Mouse (Mus musculus) layer of hippocampus, postnatal 14 days (tissue): ENCODE results near the gene Hdgf. TPM values are rescaled to one million over a fixed set of nuclear protein-coding genes. Genes with fewer than 3 reads are reported as not detected.

Source experiments
- DNase-seq, 2 experiments: peaks; one replicate each; pipeline ENCODE4 v3.0.0; 2021 to 2022; ENCODE audit warnings: low spot score in 2 of 2, mixed read lengths in 1 of 2
- total RNA-seq, 2 experiments: library from RNA; stranded (reverse); gene quantifications; 2 replicates each; pipeline ENCODE4 v1.2.3; 2021

Gene Hdgf
- total RNA-seq, 2 experiments from 2014 or later: 119 to 122 TPM

GRCm38 (mm10) chr3:87944838-87945600 is 38.9 kb downstream of the Hdgf start:
- no peak for DNase-seq

- no peak for DNase-seq
Measured at GRCm38 (mm10) chr3:87945781-87946540, 39.8 kb downstream of the Hdgf start.

DNA sequence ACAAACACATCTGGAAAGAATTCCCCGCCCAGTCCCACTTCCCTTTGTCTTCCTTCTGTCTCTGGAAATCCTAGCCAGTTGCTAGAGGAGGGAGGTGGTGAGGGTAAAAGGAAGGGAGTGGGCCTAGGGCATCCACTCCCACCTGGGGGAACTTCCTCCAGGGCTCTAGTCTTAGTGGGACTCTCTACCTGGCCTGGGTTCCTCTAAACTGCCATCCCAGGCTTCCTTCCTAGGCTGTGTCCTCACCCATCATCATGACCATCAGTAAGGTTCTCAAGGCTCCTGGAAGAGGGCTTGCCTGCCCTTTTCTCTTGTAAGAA is 40.4 kb downstream of the Hdgf start:
- no peak for DNase-seq

GRCm38 (mm10) chr3:87947056-87947810 is 41.1 kb downstream of the Hdgf start:
- DNase-seq: no peak

- no peak for DNase-seq
Measured at GRCm38 (mm10) chr3:87947811-87948199, 41.7 kb downstream of the Hdgf start.

GRCm38 (mm10) chr3:87948378-87949265 is 42.5 kb downstream of the Hdgf start, which contains the start of gene Crabp2:
Gene Crabp2 (plus strand): TSS chr3:87948666.
- no peak for DNase-seq

DNA sequence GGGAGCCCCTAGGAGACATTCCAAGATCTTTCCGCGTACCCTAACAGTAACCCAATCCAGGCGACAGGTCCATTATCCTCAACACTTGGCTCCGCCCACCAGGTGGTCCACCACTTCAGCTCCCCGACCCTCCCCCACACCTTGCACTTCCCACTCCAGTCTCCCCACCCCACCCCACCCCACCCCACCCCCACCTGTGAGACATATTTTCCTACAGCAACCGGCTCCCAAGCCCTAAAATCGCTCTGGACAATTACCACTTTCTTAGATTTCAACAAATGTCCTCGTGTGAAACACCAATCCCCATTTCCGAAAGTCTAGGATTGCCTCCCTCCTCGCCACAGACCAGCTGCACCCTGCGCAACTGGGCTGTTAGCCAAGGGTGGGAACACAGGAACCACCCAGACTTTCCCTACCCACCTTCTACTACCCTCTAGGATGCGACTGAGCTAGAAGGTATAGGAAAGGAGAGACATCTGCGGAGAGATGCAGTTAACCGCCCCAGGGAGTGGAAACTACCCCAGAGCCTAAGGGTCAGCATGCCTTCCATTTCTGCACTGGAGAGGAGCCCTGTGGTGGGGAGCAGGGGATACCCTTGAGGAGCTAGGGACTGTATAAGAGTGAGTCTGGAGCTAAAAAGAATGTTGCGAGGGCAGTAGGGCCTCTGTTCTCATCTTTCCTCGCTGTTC is 43.3 kb downstream of the Hdgf start:
- no peak for DNase-seq

- no peak for DNase-seq
Measured at GRCm38 (mm10) chr3:87949955-87950515, 43.9 kb downstream of the Hdgf start.

- no peak for DNase-seq
Measured at GRCm38 (mm10) chr3:87951946-87952345, 45.8 kb downstream of the Hdgf start.

GRCm38 (mm10) chr3:87952440-87952839 is 46.3 kb downstream of the Hdgf start:
- no peak for DNase-seq

DNA sequence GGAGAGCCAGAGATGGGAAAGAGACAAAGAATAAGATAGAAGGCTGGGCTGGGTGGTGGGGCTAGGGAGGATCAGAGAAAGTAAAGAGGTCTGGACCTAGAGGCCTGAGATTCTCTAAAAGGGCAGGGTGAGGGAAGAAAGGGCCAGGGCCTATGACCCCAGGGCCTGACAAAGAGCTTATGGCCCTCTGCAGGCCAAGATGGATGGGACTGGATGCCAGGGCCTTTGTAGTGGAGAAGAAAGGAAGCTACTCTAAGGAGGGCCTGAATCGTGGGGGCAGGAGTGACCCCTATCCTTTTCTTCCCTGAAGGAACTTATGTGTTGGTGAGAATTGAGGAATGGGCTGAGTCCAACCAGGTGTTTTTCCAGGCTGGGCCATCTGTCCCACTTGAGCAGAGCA is 51.9 kb downstream of the Hdgf start:
- DNase-seq: no peak

GRCm38 (mm10) chr3:87958476-87958875 is 52.4 kb downstream of the Hdgf start:
- no peak for DNase-seq

- no peak for DNase-seq
Measured at GRCm38 (mm10) chr3:87958967-87959366, 52.8 kb downstream of the Hdgf start.

DNA sequence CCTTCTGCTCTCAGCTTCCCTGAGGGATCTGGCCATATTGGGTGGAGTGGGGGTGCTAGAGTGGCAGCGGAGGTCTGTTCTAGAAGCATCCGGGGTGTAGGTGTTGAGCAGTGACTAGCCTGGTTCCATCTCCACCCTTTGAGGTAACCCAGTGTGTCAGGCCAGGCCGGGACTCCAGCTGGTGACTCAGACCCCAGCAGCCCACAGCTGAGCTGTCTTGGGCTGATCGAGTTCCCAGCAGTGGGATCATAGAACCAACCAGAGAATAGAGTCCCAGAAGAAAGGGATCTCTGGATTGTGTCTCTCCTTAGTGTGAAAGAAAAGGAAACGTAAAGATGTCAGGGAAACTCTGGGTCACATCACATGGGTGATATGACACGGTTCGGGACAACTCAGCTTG is 53.2 kb downstream of the Hdgf start:
- DNase-seq: no peak

DNA sequence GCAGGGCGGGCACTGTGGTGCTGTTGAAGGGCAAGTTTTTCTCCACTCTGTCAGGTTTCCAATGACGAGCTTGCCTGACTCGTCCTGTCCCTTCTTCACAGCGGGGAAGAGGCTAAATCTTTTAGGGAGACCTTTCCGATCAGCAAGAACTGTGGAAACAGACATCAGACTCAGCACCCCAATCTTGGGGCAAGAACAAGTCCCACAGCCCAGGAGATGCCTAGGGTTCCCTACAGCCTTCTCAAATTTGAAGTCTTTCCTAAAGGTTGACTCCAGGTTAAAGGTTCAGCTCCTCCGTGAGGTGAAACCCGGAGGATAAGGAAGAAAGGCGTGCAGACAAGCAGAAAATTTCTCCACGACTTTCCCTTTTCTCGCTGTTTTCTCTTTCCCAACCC is 54.1 kb downstream of the Hdgf start:
- DNase-seq: no peak

DNA sequence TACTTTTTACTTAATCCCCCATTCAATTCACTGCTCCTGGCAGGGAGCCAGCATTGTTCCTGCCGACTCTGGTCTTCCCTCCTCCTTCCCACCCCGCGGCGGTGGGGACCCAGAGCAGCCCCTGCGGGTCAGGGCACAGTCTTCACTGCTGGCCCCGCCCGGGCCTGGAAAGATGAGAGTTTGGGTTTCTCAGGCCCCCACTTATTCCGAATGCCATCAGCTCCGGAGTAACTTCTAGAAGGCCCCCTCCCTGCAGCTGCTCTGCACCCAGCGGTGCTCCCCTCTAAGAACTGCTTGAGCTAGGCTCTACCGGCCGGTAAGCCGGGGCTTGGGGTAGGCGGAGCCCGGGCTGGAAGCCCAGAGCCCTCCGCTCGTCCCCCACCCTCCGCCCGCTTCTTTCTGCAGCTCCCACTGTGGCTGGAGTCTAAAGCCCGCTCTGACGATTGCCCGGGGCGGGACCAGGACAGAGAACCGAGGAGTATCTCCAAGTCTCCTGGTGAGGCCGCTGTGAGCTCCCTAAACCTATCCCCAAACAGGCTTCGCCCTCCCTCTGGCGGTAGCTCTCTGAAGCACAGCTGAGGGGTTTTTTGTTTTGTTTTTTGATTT is 54.6 kb downstream of the Hdgf start:
- peak; percentile 79 to 89 for DNase-seq
